Mouse (Mus musculus) C2C12 (cell line): ENCODE data around the gene Hoxa10.

ENCODE experiments used
- CTCF ChIP-seq: IDR thresholded peaks from one replicate; pipeline ENCODE4 v1.5.1; 2011; ENCODE audit not compliant: control insufficient read depth, insufficient read depth, insufficient read length
- MYOD1 ChIP-seq: IDR thresholded peaks from one replicate; pipeline ENCODE4 v1.6.1; 2011; ENCODE audit warnings: low read depth; ENCODE audit not compliant: control insufficient read depth, insufficient read length
- USF1 ChIP-seq: IDR thresholded peaks from one replicate; pipeline ENCODE4 v1.6.1; 2011; ENCODE audit warnings: low read depth, mild to moderate bottlenecking, control low read depth, moderate library complexity

DNA sequence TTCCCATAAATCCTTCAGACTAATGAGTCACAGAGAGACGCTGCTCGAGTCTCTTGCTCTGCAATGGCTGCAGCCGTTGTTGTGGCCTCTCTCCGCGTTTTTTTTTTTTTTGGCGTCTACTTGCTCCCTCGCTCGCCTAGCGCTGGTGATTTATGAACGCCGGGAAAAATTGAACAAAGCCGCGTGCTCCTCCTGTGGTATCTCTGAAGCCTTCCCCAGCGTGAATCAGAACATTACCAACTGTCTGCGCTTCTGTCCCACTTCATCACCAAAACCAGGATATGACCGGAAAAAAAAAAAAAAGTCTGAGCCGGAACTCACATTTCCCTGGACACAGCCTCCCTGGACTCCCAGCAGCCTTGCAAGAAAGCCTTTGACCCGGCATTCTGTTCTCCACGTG is 55.4 kb downstream of the Hoxa10 start:
- TF ChIP-seq CTCF (no peak), MYOD1 (no peak), USF1 (no peak)
